Mouse (Mus musculus): ENCODE measurements around the gene Slc30a7.

Gene Slc30a7

DNA sequence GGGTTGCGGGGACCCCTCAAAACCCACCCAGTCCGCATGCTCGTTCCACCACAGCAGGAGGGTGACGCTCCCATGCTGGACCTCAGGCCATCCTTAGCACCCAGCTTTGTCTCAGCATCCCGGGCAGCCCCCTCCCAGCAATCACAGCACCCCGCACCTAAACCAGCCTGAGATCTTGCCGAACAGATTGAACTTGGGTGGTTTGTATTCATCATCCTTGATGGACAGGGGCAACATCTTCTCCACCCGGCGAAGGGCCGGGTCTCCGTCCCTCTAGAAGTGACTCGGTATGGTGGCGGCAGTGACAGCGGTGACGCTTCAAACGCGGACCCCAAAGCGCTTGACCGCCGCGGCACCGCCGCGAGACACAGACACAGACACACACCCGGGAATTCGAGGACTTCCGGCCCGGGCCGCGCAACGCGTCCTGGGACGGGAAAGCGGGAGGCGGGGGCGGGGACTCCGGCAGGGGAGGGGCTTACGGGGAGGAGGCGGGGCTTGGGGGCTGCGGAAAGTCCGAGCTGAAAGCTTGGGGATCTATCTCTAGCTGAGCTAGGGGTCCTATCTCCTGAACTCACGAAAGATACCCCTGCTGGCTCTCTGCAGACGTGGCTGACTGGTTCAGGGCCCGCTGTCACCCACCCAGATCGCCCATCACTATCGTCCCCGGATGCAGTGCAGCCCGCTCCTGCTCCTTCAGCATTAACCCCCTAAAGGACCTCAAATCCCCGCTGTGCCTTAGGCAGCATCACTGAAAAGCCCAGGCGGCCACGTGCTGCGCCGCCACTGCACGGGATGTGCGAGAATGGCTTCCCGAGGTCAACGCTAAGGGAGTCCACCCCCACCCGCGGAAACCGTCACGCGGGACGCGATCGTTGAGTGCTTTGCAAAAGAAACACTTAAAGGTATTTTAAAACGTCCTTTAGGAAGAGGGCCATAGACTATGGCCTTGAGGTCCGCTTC lies at the start of gene Slc30a7, which contains the start of gene Extl2:
TSS of gene Slc30a7 (minus strand) at position 429 of the 963 bp plus-strand sequence.
TSS of gene Extl2 (plus strand) at position 485 of the 963 bp plus-strand sequence.
- in situ Hi-C loops (cut with MseI, MboI): no loop called here

- in situ Hi-C loops (cut with MseI, MboI): loop anchor here in 1 of 2 experiments (25.0 kb wide), 1 partner anchor 440 kb away; no protein-coding TSS in a partner anchor
Observed at GRCm38 (mm10) chr3:116047034-116047433, 39.8 kb upstream of the Slc30a7 start.

- in situ Hi-C loops (cut with MseI, MboI): loop anchor here in 1 of 2 experiments (25.0 kb wide), 1 partner anchor 441 kb away; no protein-coding TSS in a partner anchor
Observed at GRCm38 (mm10) chr3:116046000-116046399, 38.8 kb upstream of the Slc30a7 start.

DNA sequence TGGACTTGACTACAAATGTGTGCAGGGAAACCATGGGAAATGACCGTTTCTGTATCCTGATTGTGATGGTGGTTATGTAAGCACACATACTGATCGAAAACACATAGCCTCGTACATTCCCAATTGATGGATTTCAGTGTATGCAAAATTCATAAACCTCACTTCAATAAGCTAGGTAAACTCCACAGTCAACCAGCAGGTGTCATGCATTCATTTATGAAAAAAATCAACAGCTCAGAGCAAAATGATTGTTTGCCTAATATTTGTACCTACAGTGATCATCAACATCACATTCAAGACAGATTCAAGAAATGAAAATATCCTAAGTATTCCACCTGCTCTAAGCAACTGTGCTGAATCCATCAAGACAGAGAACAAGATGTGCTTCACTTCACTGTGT lies 33.6 kb upstream of the Slc30a7 start:
- in situ Hi-C loops (cut with MseI, MboI): loop anchor here in 1 of 2 experiments (25.0 kb wide), 1 partner anchor 447 kb away; no protein-coding TSS in a partner anchor

- in situ Hi-C loops (cut with MseI, MboI): loop anchor here (5.0 to 25.0 kb wide), 3 partner anchors 291 to 453 kb away; no protein-coding TSS in a partner anchor
Observed at GRCm38 (mm10) chr3:116033871-116034222, 26.6 kb upstream of the Slc30a7 start.

DNA sequence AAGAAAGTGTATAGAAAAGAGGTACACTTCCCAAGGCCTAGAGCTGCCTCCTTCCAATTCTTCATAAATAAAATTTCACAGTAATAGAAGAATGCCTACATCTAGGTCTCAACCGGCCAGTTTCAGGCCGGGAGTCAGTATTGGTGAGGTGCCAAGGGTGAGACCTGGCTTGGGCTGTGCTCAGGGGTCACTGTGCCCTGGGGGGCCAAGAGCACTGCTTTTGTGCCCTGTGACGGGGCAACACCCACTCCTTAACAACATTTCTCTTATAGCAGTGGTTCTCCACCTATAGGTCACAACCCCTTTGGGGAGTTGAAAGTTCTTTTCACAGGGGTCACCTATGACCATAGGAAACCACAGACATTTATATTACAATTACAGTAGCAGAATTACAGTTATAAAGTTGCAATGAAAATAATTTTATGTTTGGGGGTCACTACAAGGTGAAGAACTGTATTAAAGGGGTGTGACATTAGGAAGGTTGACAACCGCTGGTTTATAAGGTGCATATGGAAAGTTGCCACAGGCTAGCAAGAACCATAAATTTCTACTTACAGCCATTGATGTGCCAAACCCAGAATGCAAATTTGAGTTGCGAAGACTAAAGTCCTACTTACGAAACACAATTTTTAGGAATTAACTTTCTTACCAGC lies 26.1 kb upstream of the Slc30a7 start:
- in situ Hi-C loops (cut with MseI, MboI): loop anchor here (5.0 to 25.0 kb wide), 3 partner anchors 291 to 454 kb away; no protein-coding TSS in a partner anchor

DNA sequence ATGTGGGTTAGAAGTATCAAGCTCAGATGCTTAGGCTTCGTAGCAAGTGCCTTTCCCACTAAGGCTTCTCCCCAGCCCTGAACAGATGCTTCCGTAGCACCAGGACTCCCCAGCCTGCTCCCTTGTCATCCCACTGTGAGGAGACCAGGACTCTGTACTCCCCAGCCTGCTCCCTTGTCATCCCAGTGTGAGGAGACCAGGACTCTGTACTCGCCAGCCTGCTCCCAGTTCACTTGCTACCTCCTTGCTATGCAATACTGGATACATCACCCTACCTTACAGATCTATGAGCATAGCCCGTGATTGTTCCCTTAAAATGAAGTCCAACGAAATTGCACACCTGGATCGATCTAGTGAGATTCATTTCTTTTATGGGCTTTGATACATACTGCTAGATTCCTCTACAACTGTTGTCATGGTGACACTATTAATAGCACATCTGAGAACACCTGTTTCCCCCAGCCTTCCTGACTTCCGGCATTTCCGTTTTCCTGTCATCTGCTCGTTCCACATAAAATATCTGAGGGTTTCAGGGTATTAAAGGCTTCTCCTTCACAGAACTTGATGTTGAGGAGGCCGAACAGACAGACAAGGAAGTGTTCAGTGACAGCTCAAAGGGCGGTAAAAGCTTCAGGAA lies 23.1 kb upstream of the Slc30a7 start:
- in situ Hi-C loops (cut with MseI, MboI): loop anchor here (5.0 to 25.0 kb wide), 3 partner anchors 295 to 457 kb away; no protein-coding TSS in a partner anchor

- in situ Hi-C loops (cut with MseI, MboI): loop anchor here in 1 of 2 experiments (25.0 kb wide), 1 partner anchor 460 kb away; no protein-coding TSS in a partner anchor
Observed at GRCm38 (mm10) chr3:116026996-116027395, 19.8 kb upstream of the Slc30a7 start.

DNA sequence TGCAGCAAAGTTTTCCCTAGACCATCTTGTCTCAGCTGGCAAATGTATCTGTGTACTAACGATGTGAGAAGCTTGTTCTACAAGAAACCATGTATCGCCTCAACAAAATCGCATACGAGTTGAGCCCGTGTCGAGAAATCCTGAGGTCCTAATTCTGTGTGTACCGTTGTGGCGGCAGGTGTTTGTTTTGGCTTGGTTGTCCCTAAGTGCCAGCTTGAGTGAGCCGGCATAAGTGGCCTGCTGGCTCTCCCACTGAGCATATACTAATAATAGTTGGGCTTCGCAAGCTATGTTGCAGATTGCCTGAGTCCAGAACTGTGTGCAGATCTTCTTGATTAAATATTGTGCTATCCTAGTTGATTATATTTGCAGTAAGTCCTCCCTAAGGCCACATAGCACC lies 18.5 kb upstream of the Slc30a7 start:
- in situ Hi-C loops (cut with MseI, MboI): loop anchor here in 1 of 2 experiments (25.0 kb wide), 1 partner anchor 462 kb away; no protein-coding TSS in a partner anchor

- in situ Hi-C loops (cut with MseI, MboI): loop anchor here in 1 of 2 experiments (25.0 kb wide), 1 partner anchor 463 kb away; no protein-coding TSS in a partner anchor
Observed at GRCm38 (mm10) chr3:116024669-116025068, 17.5 kb upstream of the Slc30a7 start.

GRCm38 (mm10) chr3:116024236-116024635 lies 17.0 kb upstream of the Slc30a7 start:
- in situ Hi-C loops (cut with MseI, MboI): no loop called here

DNA sequence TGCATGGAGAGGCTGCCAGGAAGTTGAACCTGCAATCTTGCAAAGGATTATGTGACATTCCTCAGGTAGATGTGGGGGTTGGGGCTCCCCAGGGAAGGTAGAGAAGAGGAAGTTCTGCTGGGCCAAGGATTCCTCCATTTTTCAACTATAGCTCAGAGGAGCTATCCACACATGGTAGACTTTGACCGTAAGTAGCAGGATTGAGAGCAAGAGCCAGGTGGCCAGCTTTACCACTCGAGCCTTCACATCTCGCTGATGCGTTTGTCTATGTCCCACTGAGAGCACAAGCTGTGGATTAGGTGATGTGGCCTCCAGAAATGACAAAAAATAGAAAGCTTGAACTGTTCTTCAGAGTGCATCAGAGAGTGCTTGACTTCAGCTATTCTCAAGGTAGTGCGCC lies 11.9 kb upstream of the Slc30a7 start:
- in situ Hi-C loops (cut with MseI, MboI): no loop called here

- in situ Hi-C loops (cut with MseI, MboI): no loop called here
Observed at GRCm38 (mm10) chr3:116018606-116019005, 11.4 kb upstream of the Slc30a7 start.

GRCm38 (mm10) chr3:116016116-116016515 lies 8.9 kb upstream of the Slc30a7 start:
- in situ Hi-C loops (cut with MseI, MboI): no loop called here

DNA sequence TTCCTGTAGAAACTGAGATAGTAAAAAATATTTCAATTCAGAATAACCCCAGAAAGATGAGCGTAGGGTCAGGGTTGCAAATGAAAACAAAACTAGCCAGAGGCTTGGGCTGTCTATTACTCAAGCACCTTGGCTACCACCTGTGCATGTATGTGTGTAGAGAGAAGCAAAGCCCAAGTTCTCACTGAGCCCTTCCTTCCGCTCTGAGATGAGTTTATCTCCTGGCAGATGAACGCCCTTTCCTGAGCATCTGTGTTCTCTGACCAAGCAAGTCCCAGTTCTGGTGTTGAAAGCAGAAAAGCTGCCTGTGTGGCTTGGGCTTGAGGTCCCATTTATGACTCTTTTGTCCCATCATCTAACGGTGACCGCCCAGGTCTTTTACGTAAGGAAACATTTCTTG lies 7.7 kb upstream of the Slc30a7 start:
- in situ Hi-C loops (cut with MseI, MboI): no loop called here

- in situ Hi-C loops (cut with MseI, MboI): no loop called here
Observed at GRCm38 (mm10) chr3:116009622-116010344, 2.6 kb upstream of the Slc30a7 start.

DNA sequence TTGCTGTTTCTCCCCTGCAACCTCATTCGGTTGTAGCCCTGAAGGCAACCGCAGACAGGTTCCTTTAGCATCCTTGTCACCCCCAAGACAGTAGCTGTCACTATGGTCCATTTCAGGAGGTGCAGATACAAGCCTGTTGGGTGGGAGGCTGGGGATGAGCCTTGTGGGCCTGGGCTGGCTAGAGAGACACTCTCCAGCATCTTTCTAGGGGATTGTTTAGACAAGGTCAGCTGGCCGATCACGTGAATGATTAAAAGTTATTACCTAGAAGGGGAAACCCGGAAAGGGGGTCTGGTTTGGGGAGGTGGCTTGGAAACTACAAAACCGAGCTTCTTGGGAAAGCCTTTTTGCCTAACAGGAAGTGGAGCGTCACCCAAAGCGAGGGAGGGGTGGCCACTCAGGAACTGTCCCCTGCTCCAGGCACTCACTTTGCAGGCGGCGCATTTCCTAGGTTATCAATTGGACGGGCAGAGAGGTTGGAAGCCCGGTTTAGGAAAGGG lies 785 bp upstream of the Slc30a7 start:
- in situ Hi-C loops (cut with MseI, MboI): no loop called here

DNA sequence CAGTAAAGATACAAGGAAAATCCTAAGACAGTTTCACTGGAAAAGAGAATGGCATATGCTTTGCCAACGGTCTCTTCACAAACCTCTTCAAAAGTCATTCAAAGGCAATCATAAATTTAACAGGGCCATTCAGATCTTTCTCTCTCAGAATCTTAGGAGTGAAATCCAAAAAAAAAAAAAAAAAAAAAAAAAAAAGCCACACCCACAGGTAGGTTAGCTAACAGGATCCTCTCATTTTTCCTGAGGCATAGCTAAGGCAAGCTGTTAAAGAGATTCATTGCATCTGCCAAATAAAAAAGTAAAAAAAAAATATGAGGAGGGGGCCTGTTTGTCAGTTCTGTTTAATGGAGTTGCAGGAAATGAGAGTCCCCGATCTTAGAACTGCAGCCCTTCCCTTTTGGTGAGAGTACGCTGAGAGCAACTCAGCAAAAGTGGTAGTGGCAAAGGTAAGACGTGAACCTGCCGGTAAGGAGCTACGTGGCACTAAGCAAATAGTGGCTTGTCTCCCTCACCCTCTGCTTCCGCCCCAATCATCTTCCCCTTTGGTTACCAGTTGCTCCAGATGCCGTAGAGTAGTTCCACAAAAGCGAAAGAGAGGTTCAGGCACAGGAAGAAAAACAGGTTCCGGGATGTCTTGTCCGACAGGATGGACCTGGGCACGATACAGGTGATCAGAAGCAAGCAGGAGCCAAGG lies 775 bp downstream of the Slc30a7 start:
- in situ Hi-C loops (cut with MseI, MboI): no loop called here

- in situ Hi-C loops (cut with MseI, MboI): no loop called here
Observed at GRCm38 (mm10) chr3:115996929-115997328, 10.3 kb downstream of the Slc30a7 start.

GRCm38 (mm10) chr3:115993025-115993424 lies 14.2 kb downstream of the Slc30a7 start:
- in situ Hi-C loops (cut with MseI, MboI): no loop called here
